Mouse (Mus musculus) erythroblast, embryonic 14.5 days (primary cell): ENCODE data around the gene Setd7. TPM values are rescaled to one million over a fixed set of nuclear protein-coding genes. Genes with fewer than 3 reads are reported as not detected.

Source experiments
- H3K27me3 ChIP-seq: 2 replicates; pipeline ENCODE4 v1.6.1; 2012; ENCODE audit warnings: inconsistent platforms; ENCODE audit not compliant: control insufficient read depth
- H3K36me3 ChIP-seq: 2 replicates; pipeline ENCODE4 v1.6.1; 2012; ENCODE audit warnings: mild to moderate bottlenecking, inconsistent platforms; ENCODE audit not compliant: control insufficient read depth
- H3K4me1 ChIP-seq: 2 replicates; pipeline ENCODE4 v1.6.1; 2012; ENCODE audit warnings: inconsistent platforms; ENCODE audit not compliant: control insufficient read depth
- H3K4me3 ChIP-seq: replicated peaks from 2 replicates; pipeline ENCODE3; 2012; ENCODE audit warnings: moderate library complexity, mild to moderate bottlenecking, inconsistent platforms
- H3K9me3 ChIP-seq: 2 replicates; pipeline ENCODE4 v1.6.1; 2012; ENCODE audit warnings: low read length, inconsistent platforms, mixed read lengths; ENCODE audit not compliant: control insufficient read depth
- GATA1 ChIP-seq: IDR thresholded peaks from 2 replicates; pipeline ENCODE4 v1.6.1; 2012; ENCODE audit warnings: low read length, inconsistent platforms, mixed read lengths
- TAL1 ChIP-seq: IDR thresholded peaks from 3 replicates; pipeline ENCODE4 v1.6.1; 2012; ENCODE audit warnings: low read length, inconsistent platforms, mixed read lengths
- polyA plus RNA-seq: library from polyadenylated mRNA; stranded (reverse); fragments of >175 nt; gene quantifications from 2 replicates; pipeline ENCODE4 v1.2.3, GENCODE M21; 2012

The Setd7 gene
- polyA plus RNA-seq, 1 experiment: 0.02 TPM

GRCm38 (mm10) chr3:51484370-51484769 is 76.3 kb downstream of the Setd7 start:
- no peaks in the 10 kb centered on the region for H3K27me3 ChIP-seq
- peaks cover 28% of the 10 kb centered on the region for H3K4me1 ChIP-seq
- no peak for TF ChIP-seq GATA1
- no peak for TF ChIP-seq TAL1
- no peaks in the 10 kb centered on the region; the same call in 1 of the 2 replicates for H3K36me3 ChIP-seq
- H3K4me3 ChIP-seq: peak overlapping the region; percentile 77
- no peaks in the 10 kb centered on the region for H3K9me3 ChIP-seq

- Histone ChIP-seq H3K4me1 (peaks cover 28% of the 10 kb centered on the region), H3K36me3 (no peaks in the 10 kb centered on the region; the same call in 1 of the 2 replicates), H3K4me3 (peak within 1 kb of the TSS; percentile 77), H3K9me3 (no peaks in the 10 kb centered on the region), H3K27me3 (no peaks in the 10 kb centered on the region)
- no peak for TF ChIP-seq TAL1
- no peak for TF ChIP-seq GATA1
These were observed 76.8 kb downstream of the Setd7 start, which contains the start of gene Rab33b for GRCm38 (mm10) chr3:51483741-51484359. Rab33b (plus strand) TSS chr3:51483920.

GRCm38 (mm10) chr3:51482781-51483180 is 77.9 kb downstream of the Setd7 start:
- no peak for TF ChIP-seq GATA1
- no peak for TF ChIP-seq TAL1
- Histone ChIP-seq H3K9me3 (no peaks in the 10 kb centered on the region), H3K27me3 (no peaks in the 10 kb centered on the region), H3K36me3 (no peaks in the 10 kb centered on the region; the same call in 1 of the 2 replicates), H3K4me1 (peaks cover 28% of the 10 kb centered on the region), H3K4me3 (peak overlapping the region; percentile 77)

- Histone ChIP-seq H3K4me1 (peaks cover 28% of the 10 kb centered on the region), H3K4me3 (no peak overlapping the region), H3K9me3 (no peaks in the 10 kb centered on the region), H3K27me3 (no peaks in the 10 kb centered on the region), H3K36me3 (no peaks in the 10 kb centered on the region; the same call in 1 of the 2 replicates)
- TF ChIP-seq TAL1: no peak
- no peak for TF ChIP-seq GATA1
These were observed 78.8 kb downstream of the Setd7 start for GRCm38 (mm10) chr3:51481881-51482280.

- Histone ChIP-seq H3K36me3 (peaks cover 6% of the 10 kb centered on the region), H3K9me3 (no peaks in the 10 kb centered on the region), H3K4me3 (no peak overlapping the region)
These were observed 79.6 kb downstream of the Setd7 start for GRCm38 (mm10) chr3:51481059-51481458.

GRCm38 (mm10) chr3:51479893-51480292 is 80.8 kb downstream of the Setd7 start:
- Histone ChIP-seq H3K4me1 (peaks cover 19% of the 10 kb centered on the region), H3K4me3 (no peak overlapping the region), H3K9me3 (no peaks in the 10 kb centered on the region), H3K36me3 (peaks cover 16% of the 10 kb centered on the region), H3K27me3 (no peaks in the 10 kb centered on the region)
- TF ChIP-seq GATA1 (no peak), TAL1 (no peak)

More at GRCm38 (mm10) chr3:51481059-51481458, 79.6 kb downstream of the Setd7 start:
- TF ChIP-seq TAL1 (no peak), GATA1 (no peak)
- Histone ChIP-seq H3K27me3 (no peaks in the 10 kb centered on the region), H3K4me1 (peaks cover 24% of the 10 kb centered on the region)

- H3K4me1 ChIP-seq: no peaks in the 10 kb centered on the region
- H3K9me3 ChIP-seq: no peaks in the 10 kb centered on the region
- no peak overlapping the region for H3K4me3 ChIP-seq
- no peak for TF ChIP-seq GATA1
- TF ChIP-seq TAL1: no peak
- H3K36me3 ChIP-seq: peaks cover 57% of the 10 kb centered on the region
- H3K27me3 ChIP-seq: no peaks in the 10 kb centered on the region
These were observed 85.0 kb downstream of the Setd7 start for GRCm38 (mm10) chr3:51475706-51476105.

GRCm38 (mm10) chr3:51468530-51468929 is 92.1 kb downstream of the Setd7 start:
- H3K4me1 ChIP-seq: no peaks in the 10 kb centered on the region
- peaks cover 97% of the 10 kb centered on the region for H3K36me3 ChIP-seq
- TF ChIP-seq TAL1 (no peak), GATA1 (no peak)
- no peaks in the 10 kb centered on the region for H3K27me3 ChIP-seq
- H3K4me3 ChIP-seq: no peak overlapping the region
- no peaks in the 10 kb centered on the region for H3K9me3 ChIP-seq

Other genes starting within 250 kb of the Setd7 start
- 1.1 and 1.4 TPM in 2 replicates for gene Elf2, start 220.2 kb downstream of the Setd7 start, polyA plus RNA-seq
- 0.08 TPM in 2 replicates for gene Mgarp, start 164.1 kb downstream of the Setd7 start, polyA plus RNA-seq
- 4.2 and 5.7 TPM in 2 replicates for gene Ndufc1, start 151.9 kb downstream of the Setd7 start, polyA plus RNA-seq
- gene Naa15, start 145.7 kb downstream of the Setd7 start, polyA plus RNA-seq: 1.2 TPM in 2 replicates
- 0.09 and 0.18 TPM in 2 replicates for gene Rab33b, start 77.0 kb downstream of the Setd7 start, polyA plus RNA-seq
- gene Mgst2, start 99.5 kb upstream of the Setd7 start, polyA plus RNA-seq: not detected in 2 replicates